Mouse (Mus musculus): ENCODE measurements around the gene Triobp. TPM values are rescaled to one million over a fixed set of nuclear protein-coding genes. Genes with fewer than 3 reads are reported as not detected.
A peak's percentile ranks its signal among the peaks of the same experiment; 100 is the strongest.

The Triobp gene
- polyA plus RNA-seq, 2 experiments from 2014 or later, result 15.6 to 20.0 TPM

- ATAC-seq, result no peak
These were observed 24.1 kb downstream of the Triobp start for GRCm38 (mm10) chr15:78971626-78972025.

DNA sequence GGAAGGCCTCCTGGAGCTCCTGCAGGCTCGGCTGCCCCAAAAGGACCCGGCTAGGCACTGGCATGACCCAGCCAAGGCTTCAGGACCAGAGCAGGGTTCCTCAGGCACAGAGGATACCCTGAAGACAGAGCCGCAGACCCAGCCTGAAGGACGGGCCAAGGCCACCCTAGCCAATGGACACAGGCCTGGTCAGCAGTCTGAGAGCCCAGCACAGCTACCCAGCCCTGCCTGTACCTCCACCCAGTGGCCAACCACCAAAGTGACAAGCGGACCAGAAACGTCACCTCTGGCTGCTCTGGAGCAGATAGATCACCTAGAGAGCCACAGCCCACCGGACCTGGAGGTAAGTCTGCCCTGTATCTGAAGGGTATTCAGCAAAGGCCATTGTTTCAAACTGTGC, 26.4 kb downstream of the Triobp start:
- no peak for ATAC-seq

DNA sequence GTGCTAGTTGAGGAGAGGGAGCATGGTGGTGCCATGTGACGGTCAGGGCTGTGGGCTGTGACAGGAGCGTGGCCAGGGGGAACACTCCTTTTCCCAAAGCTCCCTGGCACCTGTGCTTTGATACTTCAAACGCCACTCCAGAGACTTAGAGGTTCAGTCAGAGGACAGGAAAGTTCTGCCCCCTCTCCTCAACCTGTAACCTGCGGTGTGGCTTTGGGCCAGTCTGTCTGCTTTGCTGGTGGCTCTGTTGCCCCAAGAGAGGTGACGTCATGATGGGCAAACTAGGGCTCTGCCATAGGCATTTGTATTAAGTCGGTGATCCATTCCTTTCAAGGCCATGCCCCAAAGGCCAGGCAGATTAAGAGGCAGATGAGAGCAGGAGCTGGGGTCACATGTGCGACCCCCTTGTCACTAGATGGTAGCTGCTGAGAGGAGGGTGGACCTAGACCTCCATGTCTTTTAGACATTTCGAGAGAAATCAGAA, 30.2 kb downstream of the Triobp start:
- ATAC-seq, result no peak

GRCm38 (mm10) chr15:78978875-78979274, 31.4 kb downstream of the Triobp start:
- ATAC-seq, result no peak

DNA sequence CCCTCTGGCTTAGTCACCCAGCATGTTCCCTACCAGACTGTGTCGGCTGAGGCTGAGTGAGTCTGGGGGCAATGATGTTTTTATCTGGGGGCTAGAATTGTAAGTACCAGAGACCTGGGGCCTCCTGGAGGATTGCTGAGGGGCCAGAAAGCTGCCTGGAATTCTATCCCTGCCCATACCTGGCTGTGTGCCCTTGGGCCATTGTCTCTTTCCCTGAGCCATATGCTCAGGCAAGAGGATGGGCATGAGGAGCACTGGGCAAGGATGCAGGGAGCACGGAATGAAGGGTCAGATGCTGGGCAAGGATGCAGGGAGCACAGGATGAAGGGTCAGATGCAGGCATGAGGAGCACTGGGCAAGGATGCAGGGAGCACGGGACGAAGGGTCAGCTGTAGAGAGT, 32.6 kb downstream of the Triobp start:
- no peak for ATAC-seq

DNA sequence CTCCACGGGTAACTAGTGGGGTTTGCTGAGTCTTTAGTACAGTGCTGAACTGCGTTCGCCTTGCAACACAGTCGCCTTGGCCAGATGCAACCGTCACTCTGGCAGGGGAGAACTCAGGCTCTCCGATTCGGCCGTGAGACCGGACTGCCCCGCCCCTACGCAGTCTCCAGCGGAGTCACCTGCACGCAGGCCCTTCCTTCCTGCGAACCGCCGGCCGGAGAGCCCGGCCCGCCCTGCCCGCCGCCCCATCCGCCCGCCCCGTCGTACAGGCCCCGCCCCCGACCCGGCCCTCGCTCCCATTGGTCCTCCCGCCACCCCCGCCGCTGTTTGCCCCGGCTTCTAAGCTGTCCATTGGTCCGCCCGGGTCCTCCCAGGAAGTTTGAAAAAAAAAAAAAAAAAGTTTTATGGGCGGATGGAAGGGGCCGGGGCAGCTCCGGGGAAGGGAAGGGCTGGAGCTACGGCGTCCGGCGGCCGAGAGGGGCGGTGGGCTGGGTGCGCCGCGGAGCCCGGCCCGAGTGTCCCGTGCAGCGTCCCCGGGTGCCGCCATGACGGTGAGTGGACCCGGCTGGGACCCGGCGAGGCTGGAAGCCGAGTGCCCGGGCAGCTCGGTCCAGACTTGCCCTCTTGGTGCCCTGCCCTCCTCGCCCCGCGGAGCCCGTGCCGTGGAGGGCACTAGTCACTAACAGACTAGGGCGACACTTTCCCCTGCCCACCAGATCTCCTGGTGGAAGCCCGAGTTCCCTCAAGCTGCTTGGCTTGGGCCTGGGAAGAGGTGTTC, 35.3 kb downstream of the Triobp start:
- peak; percentile 88 for ATAC-seq

- ATAC-seq, result peak; percentile 81
These were observed 36.1 kb downstream of the Triobp start for GRCm38 (mm10) chr15:78983436-78984285.

DNA sequence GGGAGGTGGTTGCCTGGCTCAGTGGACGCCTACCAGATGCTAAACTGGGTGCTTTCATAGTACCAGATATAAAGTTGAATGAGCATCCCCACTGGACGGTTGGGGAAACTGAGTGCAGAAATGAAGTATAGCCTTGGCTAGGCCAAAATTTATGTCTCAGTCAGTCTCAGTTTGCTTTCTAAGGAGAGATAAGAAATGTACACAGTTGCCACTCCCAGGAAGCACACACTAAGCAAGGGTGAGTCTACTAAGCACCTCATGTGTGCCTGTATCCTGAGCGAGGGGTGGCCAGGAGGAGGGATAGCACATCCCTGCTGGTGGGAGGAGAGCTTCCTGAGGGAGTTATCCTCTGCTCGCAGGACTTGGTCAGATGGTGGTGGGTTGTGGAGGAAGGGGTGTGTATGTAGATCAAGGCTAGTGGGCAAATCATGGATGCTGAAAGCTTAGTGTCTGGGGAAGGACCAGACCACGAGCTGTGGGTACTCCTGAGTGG, 36.8 kb downstream of the Triobp start:
- ATAC-seq, result no peak

DNA sequence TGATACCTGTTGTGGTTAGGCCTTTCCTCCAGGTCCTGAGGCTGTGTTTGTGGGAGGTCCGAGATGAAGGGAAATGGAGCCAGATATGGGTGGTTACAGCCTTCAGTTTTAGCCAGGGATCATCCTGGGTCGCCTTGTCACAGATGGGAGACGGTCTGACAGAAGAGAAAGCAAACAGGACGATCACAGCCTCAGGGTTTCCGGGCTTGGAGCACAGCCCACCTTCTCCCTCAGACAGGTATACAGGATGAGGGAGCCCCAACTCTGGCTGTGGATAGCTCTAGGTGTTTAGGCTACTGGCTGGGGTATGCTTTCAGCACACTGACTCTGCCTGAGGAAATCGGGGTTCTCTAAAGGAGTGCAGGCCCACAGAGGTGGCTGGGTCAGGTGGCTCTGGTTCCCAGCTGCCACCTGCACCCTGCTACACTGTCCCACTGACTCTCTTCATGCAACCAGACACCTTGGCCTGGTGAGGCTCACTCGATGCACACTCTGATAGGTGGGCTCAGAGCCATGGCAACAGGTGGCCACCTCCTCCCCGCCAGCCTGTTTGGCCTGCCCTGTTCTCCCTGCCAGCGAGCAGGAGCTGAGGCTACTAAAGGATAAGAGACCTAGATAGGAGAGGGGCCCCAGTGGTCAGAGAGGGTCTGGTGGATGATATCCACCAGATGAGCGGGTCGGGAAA, 39.2 kb downstream of the Triobp start:
- ATAC-seq, result no peak

DNA sequence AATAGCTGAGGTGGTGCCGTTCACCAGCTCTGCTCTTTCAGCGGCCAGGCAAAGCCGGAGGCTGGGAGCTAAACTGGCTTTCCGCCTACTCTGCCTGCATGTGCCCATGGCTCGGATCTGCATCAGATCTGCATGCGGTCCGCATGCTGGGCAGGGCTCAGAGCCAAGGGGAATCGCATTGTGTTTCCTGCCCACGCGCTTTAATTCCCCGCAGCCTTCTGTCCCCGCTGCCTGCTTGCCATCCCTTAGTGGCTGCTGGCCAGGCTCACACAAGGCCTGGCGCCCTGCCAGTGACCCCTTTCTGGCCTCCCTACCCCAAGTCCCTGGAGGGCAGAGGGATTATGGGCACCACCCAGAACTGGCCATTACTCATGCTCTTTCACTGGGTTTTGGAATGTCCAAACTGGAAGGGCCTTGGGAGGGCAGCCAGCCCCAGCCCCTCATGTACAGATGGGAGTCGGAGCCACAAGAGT, 41.0 kb downstream of the Triobp start:
- no peak for ATAC-seq

GRCm38 (mm10) chr15:78989152-78990092, 41.9 kb downstream of the Triobp start:
- ATAC-seq, result no peak

GRCm38 (mm10) chr15:78990093-78990463, 42.6 kb downstream of the Triobp start:
- ATAC-seq, result no peak

GRCm38 (mm10) chr15:78990970-78991525, 43.5 kb downstream of the Triobp start:
- no peak for ATAC-seq

- ATAC-seq, result no peak
These were observed 44.7 kb downstream of the Triobp start for GRCm38 (mm10) chr15:78992235-78992634.

- no peak for ATAC-seq
These were observed 45.4 kb downstream of the Triobp start for GRCm38 (mm10) chr15:78992925-78993324.

DNA sequence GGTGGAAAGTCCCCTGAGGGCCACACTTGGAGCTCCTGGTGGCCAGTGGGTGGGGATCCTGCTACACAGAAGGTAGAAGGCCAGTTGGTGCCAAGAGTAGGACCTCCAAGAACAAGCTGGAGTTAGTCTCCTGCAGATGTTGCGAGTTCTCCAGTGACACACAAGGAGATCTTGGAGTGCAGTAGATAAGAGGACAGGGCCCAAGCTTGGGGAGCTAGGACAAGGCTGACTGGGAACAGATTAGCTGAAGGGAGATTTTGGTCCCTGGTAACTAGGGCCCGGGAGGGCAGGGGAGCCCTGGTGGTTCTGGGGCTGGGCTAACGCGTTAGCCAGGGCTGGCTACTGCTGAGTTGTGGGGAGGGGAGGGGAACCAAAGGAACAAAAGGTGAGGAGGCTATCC, 48.4 kb downstream of the Triobp start:
- ATAC-seq, result no peak

DNA sequence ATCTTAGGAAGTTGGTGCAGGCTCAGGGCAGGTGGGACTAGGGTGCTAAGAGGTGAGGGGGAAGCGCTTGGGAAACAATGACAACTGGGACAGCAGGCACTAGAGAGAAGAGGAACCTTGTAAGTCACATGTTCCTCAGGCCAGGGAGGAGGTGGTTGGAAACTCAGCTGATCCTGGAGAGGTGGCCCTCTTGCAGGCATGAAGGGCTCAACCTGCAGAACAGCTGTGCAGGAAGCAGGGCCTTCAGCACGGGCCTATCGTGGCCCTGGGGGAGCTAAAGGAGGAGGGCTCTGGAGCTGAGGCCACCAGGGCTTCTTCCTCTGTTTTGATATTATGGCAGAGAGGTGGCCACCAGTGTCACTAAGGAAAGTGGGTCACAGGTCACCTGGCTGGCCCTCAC, 49.1 kb downstream of the Triobp start:
- ATAC-seq, result no peak

DNA sequence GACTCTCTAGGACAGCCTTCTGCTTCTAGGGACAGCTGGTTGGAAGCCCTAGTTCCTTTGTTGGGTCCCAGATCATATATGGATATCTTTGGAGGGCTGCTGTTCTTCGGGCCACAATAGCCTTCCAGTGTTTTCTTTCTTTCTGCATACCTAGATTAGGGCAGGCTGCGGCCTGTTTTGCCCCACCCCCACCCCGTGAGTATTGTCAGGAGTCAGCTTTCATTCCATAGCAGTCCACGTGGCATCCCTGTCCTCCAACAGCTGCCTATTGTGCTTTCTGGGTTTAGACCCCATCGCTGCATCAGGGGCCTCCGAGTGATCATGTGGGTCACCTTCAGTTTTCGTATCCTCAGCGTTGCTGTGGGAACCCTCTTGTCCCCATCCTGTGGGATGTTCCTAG, 50.8 kb downstream of the Triobp start:
- ATAC-seq, result no peak

DNA sequence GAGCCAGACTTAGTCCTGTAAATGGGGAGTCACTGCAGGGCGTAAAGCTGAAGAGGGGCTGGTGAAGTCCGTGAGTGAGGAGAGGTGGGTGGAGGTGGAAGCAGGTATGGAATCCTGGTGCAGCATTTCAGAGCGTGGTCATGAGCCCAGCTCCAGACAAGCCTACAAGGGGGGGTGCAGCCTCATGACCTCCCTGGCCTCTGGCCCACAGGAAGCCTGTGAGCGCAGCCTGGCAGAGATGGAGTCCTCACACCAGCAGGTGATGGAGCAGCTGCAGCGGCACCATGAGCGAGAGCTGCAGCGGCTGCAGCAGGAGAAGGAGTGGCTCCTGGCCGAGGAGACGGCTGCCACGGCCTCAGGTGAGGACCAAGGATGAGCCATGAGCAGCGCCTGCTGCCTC, 52.1 kb downstream of the Triobp start:
- ATAC-seq, result no peak

- ATAC-seq, result no peak
These were observed 52.9 kb downstream of the Triobp start for GRCm38 (mm10) chr15:79000357-79000791.

- ATAC-seq, result no peak
These were observed 54.0 kb downstream of the Triobp start for GRCm38 (mm10) chr15:79001559-79001958.

Data from CD4-positive, CD25-positive, alpha-beta regulatory T cell, adult 4 months (primary cell).